Mouse (Mus musculus) gastrocnemius, postnatal 25 days (tissue): ENCODE results near the gene Fam114a2. TPM values are rescaled to one million over a fixed set of nuclear protein-coding genes. Genes with fewer than 3 reads are reported as not detected.

Source experiments
- DNase-seq: peaks from one replicate; pipeline ENCODE4 v3.0.0; 2022
- total RNA-seq, 2 experiments: library from RNA; stranded (reverse); gene quantifications; 1 replicate in 1 of 2; 2 replicates in 1 of 2; pipeline ENCODE4 v1.2.3; 2021

Gene Fam114a2
- total RNA-seq, 2 experiments from 2014 or later = 45.8 to 46.8 TPM

- DNase-seq = no peak
Measured at GRCm38 (mm10) chr11:57434153-57434552, 84.3 kb downstream of the Fam114a2 start.

Other genes starting within 250 kb of the Fam114a2 start
- 1 to 10 TPM; 7.2 to 9.1 TPM for gene Mfap3, start within 50 bp of the Fam114a2 start, total RNA-seq
- 1 to 10 TPM; 6.0 to 7.5 TPM for gene Galnt10, start 126.8 kb upstream of the Fam114a2 start, total RNA-seq